Mouse (Mus musculus) lung, postnatal 0 days (tissue): ENCODE measurements around the gene Fryl. TPM values are rescaled to one million over a fixed set of nuclear protein-coding genes. Genes with fewer than 3 reads are reported as not detected.

ENCODE experiments used
- ATAC-seq: fragments of 200-750 bp; cut with Nextera tagmentation; 2 replicates; pipeline ENCODE4 v1.8.0; 2017; ENCODE audit warnings: moderate library complexity
- DNase-seq: peaks from one replicate; pipeline ENCODE4 v3.0.0-alpha.2; 2016; ENCODE audit warnings: low spot score
- H3K27ac ChIP-seq: fragments of 300-500 bp; sonication (generic); 2 replicates; pipeline ENCODE4 v1.5.1; 2014; ENCODE audit warnings: antibody characterized with exemption, mild to moderate bottlenecking, low read length, mixed read lengths
- H3K27me3 ChIP-seq: fragments of 300-500 bp; sonication (generic); replicated peaks from 2 replicates; pipeline ENCODE4 v1.6.1; 2014; ENCODE audit warnings: low read length, mixed read lengths; ENCODE audit not compliant: insufficient read depth
- H3K36me3 ChIP-seq: fragments of 300-500 bp; sonication (generic); 2 replicates; pipeline ENCODE4 v1.6.1; 2014; ENCODE audit warnings: low read length, mixed read lengths; ENCODE audit not compliant: insufficient read depth
- H3K4me1 ChIP-seq: fragments of 300-500 bp; sonication (generic); 2 replicates; pipeline ENCODE4 v1.6.1; 2014; ENCODE audit warnings: antibody characterized with exemption, low read depth, low read length, mixed read lengths; ENCODE audit not compliant: insufficient read depth
- H3K4me2 ChIP-seq: fragments of 300-500 bp; sonication (generic); replicated peaks from 2 replicates; pipeline ENCODE4 v1.6.1; 2014; ENCODE audit warnings: low read depth, mild to moderate bottlenecking, low read length, moderate library complexity, mixed read lengths
- H3K4me3 ChIP-seq: fragments of 300-500 bp; sonication (generic); 2 replicates; pipeline ENCODE4 v1.5.1; 2014; ENCODE audit warnings: low read depth, low read length
- H3K9ac ChIP-seq: fragments of 300-500 bp; sonication (generic); replicated peaks from 2 replicates; pipeline ENCODE4 v1.6.1; 2014; ENCODE audit warnings: low read depth, mild to moderate bottlenecking
- H3K9me3 ChIP-seq: fragments of 300-500 bp; sonication (generic); 2 replicates; pipeline ENCODE4 v1.6.1; 2016; ENCODE audit warnings: low read length, mixed read lengths
- CTCF ChIP-seq: IDR thresholded peaks from 2 replicates; pipeline ENCODE4 v1.5.1; 2016; ENCODE audit warnings: antibody characterized with exemption, mild to moderate bottlenecking
- EP300 ChIP-seq: IDR thresholded peaks from 2 replicates; pipeline ENCODE4 v1.6.1; 2016; ENCODE audit warnings: antibody characterized with exemption, mild to moderate bottlenecking, control low read depth
- WGBS: fragments of 180-500 bp; shearing (Covaris S2); extraction: QIAGEN DNeasy Blood & Tissue Kit; methylation state at CpG from one replicate; pipeline ENCODE4 v1.1.7; 2014; 5-methylcytosine and 5-hydroxymethylcytosine counted together
- polyA plus RNA-seq: library from polyadenylated mRNA; unstranded; fragments of >200 nt; fragmentation: Nextera tagmentation; extraction: Ambion mirVana; gene quantifications from 2 replicates; pipeline ENCODE4 v1.2.1, GENCODE M21; 2015

The Fryl gene
- polyA plus RNA-seq, 1 experiment from 2014 or later = 20.9 TPM

- Histone ChIP-seq H3K9ac (no peak overlapping the region), H3K27ac (no peak overlapping the region), H3K4me2 (no peak overlapping the region), H3K4me3 (no peak overlapping the region), H3K9me3 (no peaks in the 10 kb centered on the region), H3K27me3 (no peaks in the 10 kb centered on the region), H3K36me3 (no peaks in the 10 kb centered on the region), H3K4me1 (no peaks in the 10 kb centered on the region; the same call in 1 of the 2 replicates)
- WGBS = 85% methylated on average over 12 of the region's 12 CpGs
- ATAC-seq = no peak
- no peak for TF ChIP-seq EP300
- TF ChIP-seq CTCF = no peak
- DNase-seq = no peak
These were observed 73.5 kb downstream of the Fryl start for GRCm38 (mm10) chr5:73182701-73183447.

GRCm38 (mm10) chr5:73182191-73182590, 74.2 kb downstream of the Fryl start:
- Histone ChIP-seq H3K4me2 (no peak overlapping the region), H3K27ac (no peak overlapping the region), H3K27me3 (no peaks in the 10 kb centered on the region), H3K9ac (no peak overlapping the region), H3K9me3 (no peaks in the 10 kb centered on the region), H3K36me3 (no peaks in the 10 kb centered on the region), H3K4me3 (no peak overlapping the region), H3K4me1 (no peaks in the 10 kb centered on the region; the same call in 1 of the 2 replicates)
- TF ChIP-seq CTCF (no peak), EP300 (no peak)
- ATAC-seq (no peak), DNase-seq (no peak)
- WGBS = 79% methylated on average over 9 of the region's 9 CpGs

GRCm38 (mm10) chr5:73176294-73176693, 80.1 kb downstream of the Fryl start:
- Histone ChIP-seq H3K4me2 (no peak overlapping the region), H3K27me3 (no peaks in the 10 kb centered on the region), H3K9me3 (no peaks in the 10 kb centered on the region), H3K27ac (no peak overlapping the region), H3K4me1 (no peaks in the 10 kb centered on the region), H3K4me3 (no peak overlapping the region), H3K36me3 (no peaks in the 10 kb centered on the region), H3K9ac (no peak overlapping the region)
- TF ChIP-seq EP300 (no peak), CTCF (no peak)
- no peak for ATAC-seq
- no peak for DNase-seq
- WGBS = 82% methylated on average over 4 of the region's 4 CpGs

GRCm38 (mm10) chr5:73175377-73176147, 80.9 kb downstream of the Fryl start:
- WGBS = 73% methylated on average over 12 of the region's 12 CpGs
- H3K9me3 ChIP-seq = no peaks in the 10 kb centered on the region
- H3K4me3 ChIP-seq = no peak overlapping the region
- no peak overlapping the region for H3K27ac ChIP-seq
- H3K36me3 ChIP-seq = no peaks in the 10 kb centered on the region
- ATAC-seq (no peak), DNase-seq (no peak)
- no peaks in the 10 kb centered on the region for H3K27me3 ChIP-seq
- no peak overlapping the region for H3K9ac ChIP-seq
- TF ChIP-seq EP300 (no peak), CTCF (no peak)
- H3K4me1 ChIP-seq = no peaks in the 10 kb centered on the region
- H3K4me2 ChIP-seq = no peak overlapping the region

GRCm38 (mm10) chr5:73171876-73172480, 84.4 kb downstream of the Fryl start:
- DNase-seq = no peak
- TF ChIP-seq EP300 (no peak), CTCF (no peak)
- WGBS = 81% methylated on average over 12 of the region's 12 CpGs
- no peak overlapping the region for H3K4me2 ChIP-seq
- no peak overlapping the region for H3K4me3 ChIP-seq
- no peak for ATAC-seq
- H3K9me3 ChIP-seq = no peaks in the 10 kb centered on the region
- H3K36me3 ChIP-seq = no peaks in the 10 kb centered on the region
- no peak overlapping the region for H3K9ac ChIP-seq
- no peak overlapping the region for H3K27ac ChIP-seq
- H3K4me1 ChIP-seq = peaks cover 5% of the 10 kb centered on the region; the same call in 1 of the 2 replicates
- no peaks in the 10 kb centered on the region for H3K27me3 ChIP-seq

- 52% methylated on average over 1 of the region's 1 CpGs for WGBS
- Histone ChIP-seq H3K9ac (no peak overlapping the region), H3K36me3 (no peaks in the 10 kb centered on the region), H3K27ac (no peak overlapping the region), H3K4me2 (no peak overlapping the region), H3K9me3 (no peaks in the 10 kb centered on the region), H3K4me1 (peaks cover 5% of the 10 kb centered on the region; the same call in 1 of the 2 replicates), H3K27me3 (no peaks in the 10 kb centered on the region), H3K4me3 (no peak overlapping the region)
- TF ChIP-seq CTCF = no peak
- no peak for TF ChIP-seq EP300
- no peak for ATAC-seq
- no peak for DNase-seq
These were observed 85.2 kb downstream of the Fryl start for GRCm38 (mm10) chr5:73171203-73171602.
